Mouse (Mus musculus) cerebellum, adult 11 months (tissue): ENCODE measurements around the gene Mroh8.
"Not testable (repeated sequence)": the region's sequence is repeated elsewhere in the genome, so short reads cannot be mapped to it uniquely, and the experiment has no call there.

Experiments used
- DNase-seq: peaks from one replicate; pipeline ENCODE4 v3.0.0; 2022

Gene Mroh8

GRCm38 (mm10) chr2:157287542-157287941, 8.2 kb upstream of the Mroh8 start:
- DNase-seq = peak; percentile 25

DNA sequence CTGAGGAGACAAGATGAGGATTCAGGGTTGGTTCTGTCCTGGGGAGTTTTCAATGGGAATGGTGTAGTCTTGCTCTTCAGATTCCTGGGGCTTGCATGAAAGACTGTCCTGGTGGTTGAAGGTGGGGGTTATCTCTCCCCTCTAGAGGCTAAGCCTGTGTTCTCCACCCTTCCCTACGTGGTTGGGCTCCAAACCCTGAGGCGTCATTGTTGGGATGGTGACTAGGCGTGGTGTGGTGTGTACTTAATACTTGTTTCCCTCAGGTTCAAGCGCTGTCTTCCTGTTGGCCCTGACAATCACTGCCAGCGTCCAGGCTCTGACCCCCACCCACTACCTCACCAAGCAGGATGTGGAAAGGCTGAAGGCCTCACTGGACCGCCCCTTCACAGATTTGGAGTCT, 4.0 kb upstream of the Mroh8 start:
- DNase-seq = no peak

DNA sequence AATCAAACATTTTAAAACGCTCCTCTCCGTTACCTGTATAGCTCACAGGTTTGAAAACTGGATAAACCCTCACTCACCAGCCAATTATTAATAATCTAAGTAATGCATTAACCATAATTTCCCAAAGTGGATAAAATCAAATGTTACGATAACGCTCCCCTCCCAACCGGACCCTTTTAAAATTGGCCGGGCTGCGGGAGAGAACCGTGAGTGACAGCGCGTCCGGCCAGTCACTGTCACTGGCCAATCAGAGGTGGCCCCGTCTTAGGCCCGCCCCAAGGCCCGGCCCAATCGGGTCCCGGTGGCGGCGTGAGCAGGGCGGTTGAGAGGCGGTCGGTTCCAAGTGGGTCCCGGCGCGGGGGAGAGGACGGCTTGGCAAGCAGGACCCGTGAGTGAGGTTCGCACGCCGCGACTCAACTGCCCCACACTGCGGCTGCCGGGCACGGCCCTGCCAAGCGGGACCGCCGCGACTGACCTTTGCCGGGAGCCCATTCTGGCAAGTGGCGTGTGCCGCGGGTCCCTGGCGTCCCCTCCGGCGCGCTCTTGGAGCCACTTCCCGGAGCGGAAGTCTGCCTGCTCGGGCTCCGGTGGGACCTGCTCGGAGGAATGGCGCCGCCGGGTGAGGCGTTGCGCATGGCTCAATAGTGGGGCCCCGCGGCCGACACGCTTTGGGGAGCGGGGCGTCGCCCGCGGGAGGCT, 483 bp downstream of the Mroh8 start, which contains the start of gene Rpn2:
Gene Rpn2 (plus strand): TSS at position 301 of the 699 bp plus-strand sequence.
- peak; percentile 96 for DNase-seq

GRCm38 (mm10) chr2:157263832-157264231, 15.5 kb downstream of the Mroh8 start:
- DNase-seq = no peak

GRCm38 (mm10) chr2:157263101-157263500, 16.2 kb downstream of the Mroh8 start:
- no peak for DNase-seq

- DNase-seq = no peak
These were observed 16.8 kb downstream of the Mroh8 start for GRCm38 (mm10) chr2:157262506-157262905.

- no peak for DNase-seq
These were observed 17.4 kb downstream of the Mroh8 start for GRCm38 (mm10) chr2:157261930-157262329.

- peak; percentile 24 for DNase-seq
These were observed 19.6 kb downstream of the Mroh8 start for GRCm38 (mm10) chr2:157259720-157260119.

GRCm38 (mm10) chr2:157248111-157248510, 31.2 kb downstream of the Mroh8 start:
- DNase-seq = no peak

GRCm38 (mm10) chr2:157245603-157246002, 33.7 kb downstream of the Mroh8 start:
- no peak for DNase-seq

GRCm38 (mm10) chr2:157245001-157245400, 34.3 kb downstream of the Mroh8 start:
- no peak for DNase-seq

DNA sequence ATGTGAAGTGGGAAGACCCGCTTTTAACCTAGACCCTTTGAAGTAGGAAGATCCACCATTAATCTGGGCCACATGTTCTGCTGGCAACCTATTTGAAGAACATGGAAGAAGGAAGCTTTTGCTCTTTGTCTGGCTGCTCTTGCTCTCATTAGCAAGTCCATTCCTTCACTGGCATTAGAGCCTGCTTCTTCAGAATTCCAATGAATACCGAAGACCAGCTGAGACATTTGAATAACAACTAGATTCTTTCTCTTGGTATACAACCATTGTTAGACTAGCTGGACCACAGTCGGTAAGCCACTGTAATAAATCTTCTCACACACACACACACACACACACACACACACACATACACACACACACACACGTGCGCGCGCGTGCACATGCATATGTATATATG, 43.4 kb downstream of the Mroh8 start:
- no peak for DNase-seq

DNA sequence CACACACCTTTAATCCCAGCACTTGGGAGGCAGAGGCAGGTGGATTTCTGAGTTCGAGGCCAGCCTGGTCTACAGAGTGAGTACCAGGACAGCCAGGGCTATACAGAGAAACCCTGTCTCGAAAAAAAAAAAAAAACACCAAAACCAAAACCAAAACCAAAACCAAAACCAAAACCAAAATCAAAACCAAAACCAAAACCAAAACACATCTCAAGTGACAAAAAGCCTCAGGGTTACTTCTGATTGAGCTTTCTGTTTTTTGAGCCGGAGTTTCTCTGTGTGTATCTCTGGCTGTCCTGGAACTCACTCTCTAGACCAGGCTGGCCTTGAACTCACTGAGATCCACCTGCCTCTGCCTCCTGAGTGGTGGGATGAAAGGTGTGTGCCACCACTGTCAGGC, 57.4 kb downstream of the Mroh8 start:
- not testable (repeated sequence) for DNase-seq

- no peak for DNase-seq
These were observed 59.2 kb downstream of the Mroh8 start for GRCm38 (mm10) chr2:157220108-157220507.

DNA sequence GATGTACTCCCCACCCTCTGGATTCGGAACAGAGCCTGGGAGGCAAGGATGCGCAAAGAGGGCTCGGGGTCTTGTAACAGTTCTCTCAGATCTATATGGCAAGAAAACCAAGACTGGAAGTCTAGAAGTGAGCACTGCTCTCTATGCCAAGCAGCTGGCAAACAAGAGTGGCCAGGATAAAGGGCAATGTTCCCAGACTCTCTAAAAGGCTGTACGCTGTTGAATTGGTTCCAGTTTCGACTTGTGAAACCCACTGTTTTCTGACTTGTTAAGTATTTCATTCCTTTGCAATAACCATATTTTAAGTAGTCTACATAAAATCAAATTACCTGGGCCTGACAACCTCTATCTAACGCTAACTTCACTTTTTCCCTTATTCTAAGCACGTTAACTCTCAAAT, 67.6 kb downstream of the Mroh8 start:
- DNase-seq = no peak

DNA sequence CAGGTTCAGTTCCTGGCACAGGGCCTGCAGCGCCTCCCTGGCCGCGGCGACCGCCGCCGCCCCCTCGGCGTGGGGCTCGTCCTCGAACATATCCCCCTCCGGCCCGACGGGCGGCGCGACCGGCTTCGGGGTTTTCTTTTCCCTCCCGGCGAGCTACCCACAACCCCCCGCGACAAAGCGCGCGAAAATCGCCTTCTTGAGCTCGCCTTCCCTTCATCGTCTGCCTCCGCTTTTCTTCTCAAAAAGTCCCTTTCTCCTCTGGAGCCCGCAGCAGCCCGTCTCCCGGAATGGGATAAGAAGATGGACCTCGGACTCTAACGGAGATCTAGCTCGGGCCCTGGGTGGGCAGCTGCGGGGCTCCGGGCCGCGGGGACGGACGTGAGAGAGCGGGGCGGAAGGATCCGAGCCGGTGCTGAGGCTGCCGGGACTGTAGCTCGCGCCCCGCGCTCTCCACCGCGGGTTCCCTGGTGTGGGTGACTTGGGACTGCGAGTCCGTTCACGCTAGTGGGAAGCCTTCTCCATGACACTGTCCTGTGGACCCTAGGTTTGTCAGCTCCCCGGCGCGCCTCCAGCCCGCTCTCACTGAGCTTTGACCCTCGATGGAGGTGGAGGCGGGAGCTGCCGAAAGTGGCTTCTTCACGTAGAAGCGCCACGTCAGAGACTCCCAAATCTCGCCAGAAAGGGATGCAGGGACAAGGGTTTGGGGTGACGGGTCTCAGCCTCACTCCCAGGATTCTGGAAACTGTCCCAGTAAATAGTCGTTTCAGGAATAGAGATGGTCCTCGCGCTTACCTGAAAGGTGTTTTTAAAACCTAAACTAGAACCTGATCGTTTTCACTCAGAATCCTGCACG, 74.8 kb downstream of the Mroh8 start, which contains the start of gene Rbl1:
Gene Rbl1 (minus strand): TSS at position 169 of the 853 bp plus-strand sequence.
- peak; percentile 85 for DNase-seq

GRCm38 (mm10) chr2:157203459-157204365, 75.6 kb downstream of the Mroh8 start:
- DNase-seq = no peak

DNA sequence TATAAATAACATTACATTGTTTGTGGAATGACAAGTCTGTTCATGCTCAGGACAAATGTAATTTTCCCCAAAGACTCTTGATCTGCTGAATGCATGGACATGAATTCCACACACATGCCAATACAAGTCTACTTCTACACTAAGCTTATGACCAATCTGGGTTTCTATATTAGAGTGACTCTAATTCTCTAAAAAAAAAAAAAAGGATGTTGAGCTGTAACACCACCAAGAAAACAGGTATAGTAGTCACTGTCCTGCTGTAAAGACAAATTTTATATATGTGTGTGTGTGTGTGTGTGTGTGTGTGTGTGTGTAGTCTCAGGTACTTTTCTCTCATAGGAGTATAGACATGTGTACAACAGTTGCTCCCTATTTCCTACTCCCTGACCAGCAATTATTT, 76.3 kb downstream of the Mroh8 start:
- no peak for DNase-seq

GRCm38 (mm10) chr2:157202361-157202760, 77.0 kb downstream of the Mroh8 start:
- DNase-seq = no peak

DNA sequence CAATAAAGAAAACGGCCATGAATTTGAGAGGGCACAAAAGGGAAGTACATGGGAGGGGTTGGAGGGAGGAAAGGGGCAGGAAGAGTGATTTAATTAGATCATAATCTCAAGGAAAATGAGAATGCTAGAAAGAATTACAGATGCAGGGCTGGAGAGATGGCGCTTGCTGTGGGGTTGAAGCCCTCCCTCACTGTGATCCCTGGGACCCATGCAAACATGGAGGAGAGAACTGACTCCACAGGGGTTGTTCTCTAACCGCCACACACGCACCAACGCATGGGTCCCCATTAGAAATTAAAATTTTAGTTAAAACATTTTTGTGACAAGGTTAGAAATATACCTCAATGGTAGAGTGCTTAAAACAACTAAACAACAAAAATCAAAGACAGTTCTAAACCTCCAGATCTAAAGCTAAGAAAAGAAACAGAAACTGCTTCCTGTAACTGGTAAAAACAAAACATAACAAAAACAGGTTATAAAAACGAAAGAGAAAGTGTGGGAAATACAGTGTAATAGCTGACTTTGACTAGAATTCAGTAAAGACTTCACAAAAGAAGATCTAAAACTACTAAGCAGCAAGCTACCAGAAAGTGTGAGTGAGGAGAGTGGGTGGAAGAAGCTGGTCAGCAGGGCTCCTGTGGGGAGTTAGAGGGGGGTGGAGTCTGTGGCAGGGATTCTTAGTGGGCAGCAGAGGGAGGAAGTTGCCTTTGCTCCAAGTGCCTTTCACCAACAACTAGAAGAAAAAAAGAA, 78.1 kb downstream of the Mroh8 start:
- DNase-seq = no peak

- DNase-seq = not testable (repeated sequence)
These were observed 80.9 kb downstream of the Mroh8 start for GRCm38 (mm10) chr2:157198405-157198804.

DNA sequence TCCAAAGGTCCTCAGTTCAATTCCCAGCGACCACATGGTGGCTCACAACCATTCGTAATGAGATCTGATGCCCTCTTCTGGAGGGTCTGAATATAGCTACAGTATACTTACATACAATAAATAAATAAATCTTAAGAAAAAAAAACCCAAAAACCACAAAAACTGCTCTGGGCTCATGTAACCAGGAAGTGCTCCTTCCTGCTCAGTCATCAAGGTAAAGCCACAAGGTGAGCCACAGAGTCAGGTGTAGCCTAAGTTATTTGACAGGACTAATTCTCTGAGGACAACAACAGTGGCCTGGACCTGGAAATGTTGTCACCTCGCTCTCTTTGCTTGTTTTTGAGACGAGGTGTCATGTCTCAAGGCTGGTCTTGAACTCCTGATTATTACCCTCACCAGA, 88.7 kb downstream of the Mroh8 start:
- DNase-seq = no peak
